Mouse (Mus musculus) fibroblast of lung, adult 2 months (primary cell): ENCODE measurements around the gene Specc1l.
"Not testable (repeated sequence)": the region's sequence is repeated elsewhere in the genome, so short reads cannot be mapped to it uniquely, and the experiment has no call there.

Experiments
- DNase-seq: peaks from one replicate; pipeline ENCODE4 v3.0.0-alpha.2; 2011; ENCODE audit warnings: low read depth

Specc1l gene

DNA sequence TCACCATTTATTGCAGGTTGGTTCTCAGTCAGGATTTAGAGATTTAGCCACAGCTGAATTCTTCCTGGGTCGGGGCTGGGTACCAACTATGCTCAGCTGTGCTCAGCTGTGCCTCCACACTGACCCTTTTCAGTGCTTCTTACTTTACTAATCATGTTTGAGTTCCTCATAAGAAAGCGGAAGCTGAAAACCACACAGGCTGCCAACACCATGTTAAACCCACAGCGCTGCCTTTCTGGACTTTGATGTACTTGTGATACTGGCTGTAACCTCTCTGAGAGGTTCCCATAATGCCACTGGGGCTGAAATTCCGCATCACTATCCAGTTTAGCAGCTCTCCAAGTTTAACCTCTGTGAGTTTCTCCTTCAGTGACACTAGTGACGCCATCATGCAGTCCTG is 70.8 kb downstream of the Specc1l start:
- no peak for DNase-seq

DNA sequence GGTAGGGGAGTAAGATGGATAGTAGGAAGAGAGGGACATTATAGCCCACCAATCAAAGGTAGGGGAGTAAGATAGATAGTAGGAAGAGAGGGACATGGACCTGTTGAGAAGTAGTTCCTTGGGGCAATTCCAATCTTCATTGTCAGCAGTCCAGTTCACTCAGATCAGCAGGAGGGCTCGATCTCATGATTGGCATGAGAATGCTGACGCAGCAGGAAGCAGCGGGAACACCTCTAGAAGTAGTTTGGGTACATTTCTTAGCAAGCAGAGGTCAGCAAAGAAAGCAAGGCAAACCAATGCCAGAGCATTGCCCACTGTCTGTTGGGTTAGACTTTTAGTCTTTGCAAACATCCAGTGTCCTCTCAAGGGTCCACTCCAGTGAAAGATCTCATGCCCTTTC is 71.9 kb downstream of the Specc1l start:
- DNase-seq, result no peak

DNA sequence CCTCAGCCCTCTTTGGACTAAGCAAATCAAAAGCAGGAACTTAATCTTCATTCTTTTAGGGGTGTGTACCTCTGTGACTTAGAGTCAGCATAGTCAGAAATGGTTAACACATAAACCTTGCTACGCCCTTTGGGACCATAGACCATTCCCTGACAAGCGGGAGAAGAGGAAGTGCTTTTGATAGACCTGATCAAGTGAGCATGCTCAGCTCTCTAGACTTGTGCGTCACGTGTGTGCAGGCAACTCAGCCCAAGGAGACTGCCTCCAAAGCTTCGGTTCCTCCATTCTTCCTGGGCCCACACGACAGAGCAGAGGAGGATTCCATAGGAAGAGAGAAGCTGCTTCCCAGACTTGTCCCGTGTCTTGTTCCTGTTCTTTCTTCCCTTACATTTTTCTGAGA is 76.7 kb downstream of the Specc1l start:
- no peak for DNase-seq

DNA sequence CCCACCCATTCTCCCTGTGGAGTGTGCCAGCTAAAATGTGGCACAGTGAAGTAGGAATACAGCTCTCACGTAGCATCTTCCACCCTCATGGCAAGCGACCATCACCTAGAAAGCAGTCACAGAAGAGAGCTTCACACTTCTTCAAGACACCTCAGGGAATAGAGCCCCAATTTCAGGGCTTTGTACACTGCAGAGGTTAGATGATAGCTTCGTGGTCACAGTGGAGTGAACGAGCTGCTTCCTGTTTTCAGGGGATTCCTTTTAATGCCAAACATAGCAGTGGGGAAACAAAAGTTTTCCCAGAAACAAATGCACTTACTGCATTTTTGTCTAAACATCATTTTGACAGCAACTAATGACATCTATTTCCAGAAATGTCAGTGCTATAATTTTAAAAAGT is 77.5 kb downstream of the Specc1l start:
- DNase-seq, result no peak

DNA sequence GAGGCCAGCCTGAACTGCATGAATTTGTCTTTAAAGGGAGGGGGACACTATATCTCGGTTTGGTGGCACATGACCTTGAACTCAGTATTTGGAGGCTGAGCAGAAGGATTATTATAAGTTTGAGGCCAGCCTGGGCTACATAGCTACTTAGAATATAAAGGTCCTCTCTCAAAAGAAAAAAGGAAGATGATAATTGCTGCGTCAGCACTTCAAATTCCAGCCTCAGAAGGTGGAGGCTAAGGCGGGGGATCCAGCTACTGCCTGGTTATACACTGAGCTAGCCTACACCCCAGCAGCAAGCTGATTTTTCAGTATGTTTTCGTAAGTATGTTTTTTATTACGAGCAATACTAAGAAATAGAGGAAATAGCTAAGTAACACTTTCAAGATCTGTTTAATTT is 78.8 kb downstream of the Specc1l start:
- DNase-seq, result no peak

DNA sequence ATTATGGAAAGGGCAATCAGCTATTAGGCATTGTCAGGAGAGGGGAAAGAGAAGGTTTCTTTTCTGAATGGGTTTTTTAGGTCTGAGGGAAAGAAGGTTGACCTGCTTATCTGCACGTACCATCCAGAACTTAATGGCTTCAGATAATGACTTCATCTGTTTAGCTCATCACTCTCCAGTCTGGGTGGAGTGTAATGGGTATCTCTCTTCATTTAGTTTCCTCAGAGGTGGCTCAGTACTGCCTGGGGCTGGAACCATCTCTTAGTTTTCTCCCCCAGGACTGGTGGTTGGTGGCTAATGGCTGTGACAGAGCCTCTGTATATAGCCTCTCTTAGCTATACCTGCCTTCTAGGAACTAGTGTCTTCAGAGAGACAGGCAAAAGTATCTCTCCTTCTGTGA is 79.5 kb downstream of the Specc1l start:
- DNase-seq, result no peak

DNA sequence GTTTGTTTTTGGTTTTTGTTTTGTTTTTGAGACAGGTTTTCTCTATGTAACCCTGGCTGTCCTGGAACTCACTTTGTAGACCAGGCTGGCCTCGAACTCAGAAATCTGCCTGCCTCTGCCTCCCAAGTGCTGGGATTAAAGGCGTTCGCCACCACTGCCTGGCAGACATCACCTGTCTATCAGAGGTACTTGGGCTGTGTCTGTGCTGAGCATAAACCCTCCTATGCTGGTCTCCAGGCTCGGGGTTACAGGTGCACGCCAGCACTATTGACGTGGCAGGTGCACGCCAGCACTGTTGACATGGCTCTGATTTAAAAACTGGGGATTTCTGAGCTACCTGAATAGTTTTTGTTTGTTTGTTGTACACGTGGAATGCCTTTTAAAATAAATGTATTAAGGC is 80.3 kb downstream of the Specc1l start:
- DNase-seq, result not testable (repeated sequence)

DNA sequence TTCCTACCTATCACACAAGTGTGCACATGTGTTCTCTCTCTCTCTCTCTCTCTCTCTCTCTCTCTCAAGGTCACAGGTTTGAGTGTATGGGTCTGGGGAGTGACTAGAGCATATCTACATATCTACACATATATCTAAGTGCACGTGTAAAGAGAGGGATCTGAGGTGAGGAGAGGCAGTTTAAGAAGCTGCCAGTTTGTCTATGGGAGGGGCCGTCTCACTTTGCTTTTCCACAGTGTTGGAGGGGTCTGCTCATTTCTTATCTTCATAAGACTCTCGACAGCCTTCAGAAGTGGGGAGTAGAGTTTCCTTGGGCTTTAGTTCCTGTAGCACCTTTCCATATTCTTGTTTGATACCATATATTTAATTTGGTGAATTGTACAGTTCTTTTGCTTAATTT is 81.4 kb downstream of the Specc1l start:
- DNase-seq, result no peak

DNA sequence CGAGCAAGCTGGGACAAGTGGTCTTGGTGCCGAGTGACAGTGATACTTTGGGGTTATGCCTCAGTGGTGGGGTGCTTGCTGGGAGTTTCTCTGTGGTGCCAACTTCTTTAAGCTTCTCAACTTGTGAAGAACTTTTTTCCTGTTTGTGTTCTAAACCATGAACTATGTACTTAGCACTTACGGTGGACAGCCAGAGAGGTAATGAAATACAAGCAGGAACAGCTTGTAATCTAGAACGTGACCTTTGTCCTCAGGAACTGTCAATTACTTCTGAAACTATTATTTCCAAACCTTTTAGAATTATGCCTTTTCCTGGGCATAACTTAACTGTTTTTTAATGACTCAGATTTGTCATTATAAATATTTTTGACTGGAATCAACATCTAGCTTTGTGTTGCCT is 82.5 kb downstream of the Specc1l start:
- DNase-seq, result no peak

DNA sequence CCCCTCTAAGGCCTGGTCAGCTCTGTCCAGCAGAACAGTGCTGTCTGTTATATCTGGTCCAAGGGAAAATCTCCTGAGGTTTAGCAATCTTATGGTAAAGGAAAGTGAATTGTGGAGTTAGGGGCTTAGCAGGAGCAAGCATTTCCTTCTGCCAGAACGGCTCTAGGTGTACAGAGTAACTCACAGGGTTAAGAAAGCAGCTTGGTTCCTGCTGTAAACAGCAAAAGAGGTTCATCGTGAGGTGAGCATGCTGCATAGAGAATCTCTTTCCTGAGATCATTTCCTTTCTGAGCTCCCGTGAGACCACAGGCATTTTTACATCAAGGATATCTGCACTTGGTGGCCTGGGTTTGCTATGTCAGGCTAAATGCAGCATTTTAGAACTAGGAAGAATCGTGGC is 83.1 kb downstream of the Specc1l start:
- no peak for DNase-seq

DNA sequence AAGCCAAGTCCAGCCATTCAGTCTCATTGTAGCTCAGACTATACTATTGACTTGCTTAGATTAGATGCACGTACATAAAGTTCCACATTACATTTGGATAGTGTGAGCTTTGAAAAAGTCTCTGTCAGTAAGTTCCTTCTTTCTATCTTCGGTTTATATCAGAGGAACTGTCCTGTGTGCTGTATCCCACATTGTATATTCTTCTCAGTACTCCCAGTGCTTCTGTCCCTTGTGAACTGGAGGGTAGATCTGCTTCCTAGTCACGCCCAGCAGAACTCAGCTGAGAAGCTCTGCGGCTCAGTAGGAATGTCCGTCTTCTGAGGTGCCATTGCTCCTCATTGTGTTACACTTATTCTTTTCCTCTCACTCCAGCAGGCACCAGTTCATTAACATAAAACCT is 86.7 kb downstream of the Specc1l start:
- no peak for DNase-seq

DNA sequence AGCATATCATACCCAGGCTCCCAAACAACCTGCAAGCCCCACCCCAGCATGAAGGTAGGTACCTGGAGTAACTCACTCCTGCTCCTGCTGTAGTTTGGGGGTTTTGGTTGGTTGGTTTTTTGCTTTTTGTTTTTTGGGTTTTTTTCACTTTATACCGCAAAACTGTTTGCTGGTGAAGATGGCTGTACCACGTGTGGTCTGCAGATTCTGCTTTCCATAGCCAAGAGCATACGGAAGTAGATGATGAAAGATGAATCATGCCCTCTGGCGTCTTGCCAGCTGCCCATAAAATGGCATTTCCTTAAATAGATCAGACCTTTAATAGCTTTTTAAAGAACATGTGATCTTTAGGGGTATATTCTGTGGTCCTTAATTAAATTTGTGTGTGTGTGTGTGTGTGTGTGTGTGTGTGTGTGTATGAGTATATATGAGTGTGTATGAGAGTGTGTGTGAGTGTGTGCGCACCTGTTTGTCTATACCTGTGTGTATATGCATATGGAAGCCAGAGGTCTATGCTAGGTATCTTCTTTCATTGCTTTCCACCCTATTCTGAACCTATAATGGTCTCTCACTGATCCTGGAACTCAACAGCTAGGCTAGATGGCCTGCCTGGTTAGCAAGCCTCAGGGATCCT is 88.0 kb downstream of the Specc1l start:
- DNase-seq, result peak; percentile 65

DNA sequence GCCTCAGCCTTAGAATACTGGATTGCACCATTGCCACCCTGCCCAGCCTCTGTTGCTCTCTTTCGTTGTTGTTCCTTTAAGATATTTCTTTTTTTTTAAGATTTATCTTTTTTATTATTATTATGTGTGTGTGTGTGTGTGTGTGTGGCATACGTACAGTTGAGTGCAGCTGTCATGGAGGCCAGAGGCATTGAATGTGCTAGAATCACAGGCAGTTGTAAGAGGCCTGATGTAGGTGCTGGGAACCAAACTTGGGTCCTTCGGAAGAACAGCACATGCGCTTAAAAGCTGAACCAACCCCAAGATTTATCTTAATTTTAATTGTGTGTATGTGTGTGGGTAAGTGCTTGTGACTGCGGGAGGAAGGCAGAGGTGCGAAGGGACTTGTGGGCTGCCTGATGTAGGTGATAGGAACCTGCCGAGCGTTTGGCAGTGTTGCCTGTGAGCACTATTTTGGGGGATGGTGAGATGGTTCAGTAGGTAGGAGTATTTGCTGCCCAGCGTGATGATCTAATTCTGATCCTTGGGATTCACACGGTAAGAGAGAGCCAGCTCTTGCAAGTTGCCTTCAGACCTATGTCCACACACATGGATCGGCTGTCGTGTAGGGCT is 89.4 kb downstream of the Specc1l start:
- DNase-seq, result no peak

DNA sequence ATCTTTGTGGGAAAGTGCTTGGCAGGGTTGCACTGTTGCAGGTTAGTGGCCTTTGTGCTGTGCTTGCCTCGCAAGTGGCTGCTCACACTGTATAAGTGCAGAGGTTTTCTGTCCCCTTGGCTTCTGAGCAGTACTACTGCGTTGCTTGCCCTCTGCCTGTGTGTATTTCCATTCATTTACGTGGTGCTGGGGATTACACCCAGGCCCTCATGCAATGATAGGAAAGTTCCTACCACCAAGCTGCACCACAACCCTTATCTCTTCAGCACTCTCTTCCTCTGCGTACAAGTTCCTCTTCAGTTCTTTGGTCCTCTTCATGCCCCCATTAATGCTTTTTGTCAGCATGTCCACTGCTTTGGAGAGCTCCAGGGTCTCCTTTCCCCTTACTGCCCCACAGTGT is 90.1 kb downstream of the Specc1l start:
- DNase-seq, result no peak

DNA sequence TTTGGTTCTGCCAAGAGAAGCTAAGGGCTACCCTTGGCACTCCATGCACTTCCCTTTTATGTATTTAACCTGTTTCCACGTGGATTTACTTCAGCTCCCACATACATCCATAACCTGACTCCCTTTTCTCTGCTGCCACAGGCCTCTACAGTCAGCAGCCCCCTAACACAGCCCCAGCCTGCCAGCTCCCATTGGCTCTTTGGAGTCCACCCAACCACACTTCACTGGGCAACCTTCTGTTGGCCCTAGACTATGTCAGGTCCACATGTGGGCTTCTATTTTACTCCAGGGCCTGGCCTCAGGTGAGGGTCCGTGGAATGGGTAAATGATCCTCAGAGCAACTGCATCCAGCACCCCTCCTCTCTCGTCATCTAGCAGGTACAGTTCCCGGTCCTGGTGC is 90.7 kb downstream of the Specc1l start:
- DNase-seq, result no peak

DNA sequence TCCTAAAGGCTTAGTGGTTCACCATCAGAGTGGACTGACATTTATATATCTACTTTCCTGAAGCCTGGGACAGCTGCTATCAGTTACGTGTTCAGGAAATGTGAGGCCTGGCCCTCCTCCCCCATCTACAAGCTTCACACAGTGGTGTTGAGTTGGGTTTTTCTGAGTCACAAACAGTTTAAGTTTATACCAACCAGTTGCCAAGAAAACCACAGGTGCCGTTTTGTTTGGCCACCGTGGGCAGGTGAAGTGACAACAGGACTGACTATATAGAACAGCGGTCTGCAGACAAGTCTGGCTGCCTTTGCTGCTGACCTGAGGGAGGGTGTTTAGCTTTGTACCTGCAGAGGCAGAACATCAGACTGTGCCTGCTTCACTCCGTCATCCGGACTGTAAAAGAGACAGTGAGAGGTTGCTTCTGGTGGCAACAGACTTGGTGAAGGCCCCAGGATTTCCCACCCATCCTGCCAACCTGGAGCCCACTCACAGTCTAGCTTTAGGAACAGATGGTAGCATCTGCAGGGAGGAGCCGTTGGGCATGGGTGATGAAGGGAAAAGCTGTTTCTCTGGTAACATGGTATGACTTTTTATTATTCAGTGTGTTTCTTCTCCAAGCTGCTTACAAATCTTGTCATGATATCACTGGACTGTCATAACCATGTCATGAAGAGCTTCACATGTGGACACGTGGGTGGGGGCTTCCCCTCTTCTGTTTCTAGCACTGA is 91.6 kb downstream of the Specc1l start:
- no peak for DNase-seq

DNA sequence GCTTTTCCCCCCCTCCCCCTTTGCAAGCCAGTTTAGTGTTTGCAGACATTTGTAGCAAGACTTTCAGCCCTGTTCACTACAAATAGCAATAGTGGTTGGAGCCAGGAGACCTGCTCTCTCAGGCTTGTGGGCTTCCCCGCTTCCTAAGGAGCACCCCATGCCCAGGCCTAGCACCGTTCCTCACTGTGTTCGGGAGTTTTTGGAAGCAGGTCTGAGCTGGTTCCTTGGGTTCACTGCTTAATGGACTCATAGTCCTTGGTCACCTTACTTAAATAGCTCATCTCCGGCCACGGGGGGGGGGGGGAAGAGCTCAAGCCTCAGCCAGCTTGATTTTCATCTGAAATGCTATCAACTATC is 92.2 kb downstream of the Specc1l start:
- no peak for DNase-seq

DNA sequence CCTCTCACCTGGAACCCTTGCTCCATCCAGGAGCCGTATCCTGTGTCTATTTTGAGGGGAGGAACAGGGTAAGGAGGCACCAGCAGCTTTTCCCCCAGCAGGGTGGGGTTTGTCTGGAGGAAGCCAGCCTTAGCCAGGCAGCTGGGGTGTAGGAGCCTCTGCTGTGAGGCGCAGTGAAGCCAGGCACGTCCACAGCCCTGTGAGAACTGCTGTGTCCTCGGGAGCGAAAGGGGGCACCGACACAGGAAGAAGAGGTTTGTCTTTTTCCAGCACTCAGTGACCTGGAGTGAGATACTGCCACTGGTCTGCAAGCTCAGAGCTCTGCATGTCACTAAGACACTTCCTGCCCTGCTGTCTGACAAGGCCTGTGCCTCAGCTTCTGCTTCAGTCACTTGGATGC is 92.5 kb downstream of the Specc1l start:
- no peak for DNase-seq

DNA sequence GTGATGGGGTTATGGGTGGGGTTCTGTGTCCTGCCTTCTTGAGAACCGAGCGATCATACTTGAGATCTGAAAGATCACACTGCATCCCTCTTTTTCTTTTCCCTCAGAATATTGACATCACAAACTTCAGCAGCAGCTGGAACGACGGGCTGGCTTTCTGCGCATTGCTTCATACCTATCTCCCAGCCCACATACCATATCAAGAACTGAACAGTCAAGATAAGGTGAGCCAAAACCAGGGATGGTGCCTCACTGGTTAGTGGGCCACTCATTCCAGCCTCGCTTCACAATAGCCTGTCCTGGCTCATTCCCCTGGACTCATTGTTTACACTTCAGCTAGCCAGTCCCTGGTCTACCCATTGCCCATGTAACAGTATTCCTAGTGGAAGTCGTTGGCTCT is 95.3 kb downstream of the Specc1l start:
- no peak for DNase-seq

DNA sequence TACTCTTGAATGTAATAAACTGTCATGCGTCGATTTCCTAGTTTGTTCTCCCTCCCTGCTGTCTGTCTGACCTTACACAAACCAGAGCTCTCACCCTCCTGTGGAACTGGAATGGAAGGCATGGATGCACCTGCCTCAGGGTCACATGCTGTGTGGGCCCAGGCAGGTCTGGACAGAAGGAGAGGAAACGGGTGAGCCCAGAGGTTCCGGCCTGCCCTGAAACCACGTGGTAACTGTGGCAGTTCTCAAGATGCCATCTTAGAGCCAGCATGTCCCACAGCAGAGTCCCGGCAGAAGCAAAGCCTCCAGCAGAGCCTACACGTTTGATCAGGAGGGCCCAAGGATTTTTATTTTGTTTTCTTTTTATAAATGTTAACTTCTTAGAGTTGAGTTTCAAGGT is 100.5 kb downstream of the Specc1l start:
- no peak for DNase-seq

DNA sequence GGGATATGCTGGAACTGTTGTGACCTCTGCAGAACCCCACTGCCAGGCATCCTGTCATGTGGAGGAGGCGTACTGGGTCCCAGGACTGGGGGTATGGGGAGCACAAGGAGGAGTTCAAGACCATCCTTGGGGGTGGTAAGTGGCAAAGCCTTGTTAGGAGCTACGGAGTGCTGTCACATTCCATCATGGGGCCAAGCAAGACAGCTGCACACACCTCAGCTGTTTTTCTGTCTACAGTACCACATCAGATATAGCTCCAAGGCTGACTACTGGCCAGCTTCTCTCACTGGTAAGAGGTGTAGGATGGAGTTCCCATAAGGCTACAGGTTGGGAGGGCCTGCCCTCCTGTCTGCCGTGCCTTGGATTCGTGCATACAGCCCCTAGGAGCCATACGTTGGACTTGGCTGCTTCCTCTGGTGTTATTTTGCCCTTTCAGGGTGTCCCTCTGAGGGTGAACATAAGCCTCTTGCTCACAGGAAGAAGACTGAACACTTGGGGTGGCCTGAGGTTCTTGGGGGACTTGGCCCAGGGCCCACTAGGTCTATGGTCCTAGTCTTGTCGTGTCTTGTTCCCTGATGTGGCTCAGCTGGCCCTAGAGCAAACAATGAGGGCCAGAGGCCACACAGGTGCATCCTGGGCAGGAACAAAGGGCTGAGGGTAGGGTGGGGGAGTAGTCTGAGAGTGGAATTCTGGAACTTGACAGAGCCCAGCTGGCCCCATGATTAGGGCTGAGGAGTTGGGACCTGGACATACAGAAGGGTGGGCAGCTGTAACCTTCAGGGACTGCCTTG is 102.5 kb downstream of the Specc1l start:
- DNase-seq, result no peak

DNA sequence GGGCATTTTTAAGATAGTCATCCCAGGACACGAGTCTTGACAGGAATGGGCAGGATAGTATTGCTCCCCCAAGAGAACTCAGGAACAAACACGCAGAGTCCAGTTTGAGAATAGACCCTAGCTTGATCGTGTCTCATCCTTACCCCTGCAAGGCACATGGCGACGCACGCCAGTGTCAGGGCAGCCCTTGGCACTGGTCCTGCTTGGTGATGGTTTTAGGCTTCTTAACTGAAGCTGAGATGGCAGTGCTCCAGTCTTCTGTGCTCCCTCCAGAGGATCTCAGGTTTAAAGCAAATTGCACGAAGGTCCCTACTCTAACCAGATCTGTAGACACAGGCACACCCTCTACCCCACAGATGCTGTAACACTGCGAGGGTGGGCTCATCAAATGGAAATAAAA is 103.9 kb downstream of the Specc1l start:
- DNase-seq, result no peak

DNA sequence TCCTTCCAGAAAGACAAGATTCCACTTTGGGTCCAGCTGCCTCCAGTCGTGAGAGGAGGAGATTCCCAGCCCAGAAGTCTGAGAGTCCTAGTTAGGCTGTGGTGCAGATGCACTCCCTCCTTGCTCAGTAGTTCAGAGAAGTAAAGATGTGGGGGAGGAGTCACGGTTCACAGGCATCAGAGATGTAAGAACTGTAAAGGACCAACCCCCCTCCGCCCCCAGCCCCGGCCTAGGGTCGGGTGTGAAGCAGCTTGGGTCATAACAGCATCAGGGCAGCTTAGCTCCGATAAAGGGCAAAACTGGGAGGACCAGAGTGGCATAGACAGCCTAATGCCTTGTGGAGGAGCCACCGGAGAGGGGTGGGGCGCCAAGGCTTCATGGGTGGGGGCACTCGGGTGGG is 104.6 kb downstream of the Specc1l start:
- no peak for DNase-seq

DNA sequence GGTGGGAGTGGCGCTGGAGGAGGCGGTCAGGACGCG is 104.8 kb downstream of the Specc1l start, which contains the start of gene Adora2a:
TSS of gene Adora2a (plus strand) at position 6 of the 36 bp plus-strand sequence.
- no peak for DNase-seq
